Mouse (Mus musculus) kidney, embryonic 14.5 days (tissue): ENCODE results near the gene T2. TPM values are rescaled to one million over a fixed set of nuclear protein-coding genes. Genes with fewer than 3 reads are reported as not detected.
A peak's percentile ranks its signal among the peaks of the same experiment; 100 is the strongest.

Source experiments
- ATAC-seq: fragments of 200-750 bp; cut with Nextera tagmentation; 2 replicates; pipeline ENCODE4 v1.8.0; 2017; ENCODE audit warnings: moderate number of reproducible peaks, mild to moderate bottlenecking, moderate TSS enrichment, moderate library complexity; ENCODE audit not compliant: low FRiP score, low TSS enrichment
- H3K27ac ChIP-seq: fragments of 300-500 bp; sonication (generic); 2 replicates; pipeline ENCODE4 v1.5.1; 2014; ENCODE audit warnings: low read depth, mild to moderate bottlenecking, low read length, moderate library complexity, mixed read lengths
- H3K27me3 ChIP-seq: fragments of 300-500 bp; sonication (generic); 2 replicates; pipeline ENCODE4 v1.6.1; 2014; ENCODE audit warnings: mild to moderate bottlenecking, low read length; ENCODE audit not compliant: control insufficient read depth, insufficient read depth
- H3K36me3 ChIP-seq: fragments of 300-500 bp; sonication (generic); 2 replicates; pipeline ENCODE4 v1.6.1; 2014; ENCODE audit warnings: low read length, mixed read lengths; ENCODE audit not compliant: control insufficient read depth, insufficient read depth
- H3K4me1 ChIP-seq: fragments of 300-500 bp; sonication (generic); 2 replicates; pipeline ENCODE4 v1.6.1; 2014; ENCODE audit warnings: low read length, mixed read lengths; ENCODE audit not compliant: control insufficient read depth, insufficient read depth
- H3K4me2 ChIP-seq: fragments of 300-500 bp; sonication (generic); replicated peaks from 2 replicates; pipeline ENCODE4 v1.6.1; 2014; ENCODE audit warnings: low read depth, mild to moderate bottlenecking, low read length
- H3K4me3 ChIP-seq: fragments of 300-500 bp; sonication (generic); 2 replicates; pipeline ENCODE4 v1.5.1; 2014; ENCODE audit warnings: mild to moderate bottlenecking, low read length
- H3K9ac ChIP-seq: fragments of 300-500 bp; sonication (generic); 2 replicates; pipeline ENCODE4 v1.6.1; 2014; ENCODE audit warnings: low read depth, mild to moderate bottlenecking, low read length, moderate library complexity
- H3K9me3 ChIP-seq: fragments of 300-500 bp; sonication (generic); 2 replicates; pipeline ENCODE4 v1.6.1; 2016; ENCODE audit warnings: low read length; ENCODE audit not compliant: control insufficient read depth
- WGBS: fragments of 180-500 bp; shearing (Covaris S2); extraction: QIAGEN DNeasy Blood & Tissue Kit; methylation state at CpG from one replicate; pipeline ENCODE4 v1.1.7; 2014; 5-methylcytosine and 5-hydroxymethylcytosine counted together
- polyA plus RNA-seq: library from polyadenylated mRNA; unstranded; fragments of >200 nt; fragmentation: Nextera tagmentation; extraction: Ambion mirVana; gene quantifications from 2 replicates; pipeline ENCODE4 v1.2.1, GENCODE M21; 2014

T2 gene
- polyA plus RNA-seq, 1 experiment from 2014 or later, result 0.46 TPM

DNA sequence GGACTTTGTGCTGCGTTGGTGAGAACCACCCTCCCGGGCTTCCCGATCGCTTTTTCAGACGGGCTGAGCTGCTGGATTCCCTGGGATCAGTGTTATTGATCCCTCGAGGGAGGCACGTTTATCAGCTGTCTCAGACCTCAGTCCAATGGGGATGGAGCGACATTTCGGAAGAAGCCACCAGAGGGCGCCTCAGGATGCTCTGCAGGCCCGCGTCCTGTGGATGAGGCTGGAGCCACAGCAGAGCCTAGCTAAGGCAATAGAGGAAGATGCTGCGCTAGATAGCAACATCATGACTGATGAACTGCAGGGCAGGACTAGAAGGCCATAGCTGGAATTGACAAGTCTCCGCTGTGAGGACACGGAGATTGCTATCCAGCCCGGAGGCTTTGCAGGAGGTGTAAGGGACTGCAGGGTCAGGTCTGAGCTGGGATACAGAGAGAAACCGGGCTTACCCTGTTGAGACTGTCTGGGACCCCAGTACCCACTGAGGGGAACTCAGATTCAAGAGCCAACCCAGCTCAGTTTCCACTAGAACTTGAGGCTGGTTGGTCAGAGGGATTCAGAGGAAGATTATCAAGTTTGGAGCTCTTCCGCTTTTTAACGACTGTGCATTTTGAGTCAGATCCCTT lies 113.0 kb downstream of the T2 start:
- ATAC-seq, result peak; percentile 70; the same call in 1 of the 2 replicates

More for the DNA sequence above, 113.0 kb downstream of the T2 start:
- Histone ChIP-seq H3K4me2 (no peak overlapping the region), H3K36me3 (no peaks in the 10 kb centered on the region), H3K27ac (no peak overlapping the region), H3K9me3 (no peaks in the 10 kb centered on the region), H3K27me3 (peaks cover 11% of the 10 kb centered on the region; the same call in 1 of the 2 replicates), H3K4me3 (no peak overlapping the region), H3K9ac (no peak overlapping the region), H3K4me1 (no peaks in the 10 kb centered on the region)
- 16% methylated on average over 19 of the region's 19 CpGs for WGBS

Other genes starting within 250 kb of the T2 start
- 0.27 and 0.58 TPM in 2 replicates for gene Gm49673, start 208.2 kb upstream of the T2 start, polyA plus RNA-seq
- gene Rnaset2a, start 207.9 kb upstream of the T2 start, polyA plus RNA-seq, result 35.3 and 37.9 TPM in 2 replicates
- 31.1 and 50.4 TPM in 2 replicates for gene Fgfr1op, start 190.5 kb upstream of the T2 start, polyA plus RNA-seq
- not detected in 2 replicates for gene Ccr6, start 119.9 kb upstream of the T2 start, polyA plus RNA-seq
- gene Mpc1, start 73.1 kb upstream of the T2 start, polyA plus RNA-seq, result 145 and 173 TPM in 2 replicates
- gene Sft2d1, start 44.9 kb upstream of the T2 start, polyA plus RNA-seq, result 68.2 and 97.2 TPM in 2 replicates
- 0.43 and 0.49 TPM in 2 replicates for gene Prr18, start 18.5 kb upstream of the T2 start, polyA plus RNA-seq
- gene T, start 78.4 kb downstream of the T2 start, polyA plus RNA-seq, result 0.31 and 0.33 TPM in 2 replicates
- gene Pde10a, start 169.4 kb downstream of the T2 start, polyA plus RNA-seq, result 1.8 and 2.3 TPM in 2 replicates
- gene Gm17087, start 211.0 kb downstream of the T2 start, polyA plus RNA-seq, result not detected in 2 replicates